9 mouse cellular contexts compared by ENCODE assay signal in genomic region chr4:47577490-47577889, GRCm38 (mm10).
DNase-seq lines count a peak whose midpoint lies in the region; ATAC-seq and TF ChIP-seq lines count a peak whose summit lies in the region.
"Had no signal": no experiment of that assay in that cellular context is flagged by ENCODE, and none has a peak within 500 bp of the region (broad histone marks: within the 10 kb centered on the region; RNA-seq: fewer than 3 reads in every experiment).

No protein-coding gene starts in this region.

- H3K9me3 ChIP-seq in kidney, embryonic 16.5 days (ENCODE audit: low read length), result no peaks in the 10 kb centered on the region
- H3K9me3 ChIP-seq: liver, embryonic 13.5 days had no signal

- no peak overlapping the region for H3K4me3 ChIP-seq in kidney, embryonic 16.5 days (ENCODE audit: low read length)
- H3K4me3 ChIP-seq in C2C12 (ENCODE audit: insufficient read depth, poor library complexity, severe bottlenecking), result no peak overlapping the region
- H3K4me3 ChIP-seq: liver, embryonic 13.5 days had no signal

- 90% methylated on average over 3 of the region's 3 CpGs for WGBS in kidney, embryonic 16.5 days

- no peaks in the 10 kb centered on the region for H3K79me3 ChIP-seq in C2C12 (ENCODE audit: low read depth)

- no peak overlapping the region for H3K27ac ChIP-seq in kidney, embryonic 16.5 days (ENCODE audit: low read length)
- H3K27ac ChIP-seq: liver, embryonic 13.5 days had no signal

- no peak overlapping the region for H3K9ac ChIP-seq in kidney, embryonic 16.5 days (replicated peaks; ENCODE audit: low read length)
- H3K9ac ChIP-seq: liver, embryonic 13.5 days had no signal

- peak; percentile 17 for TF ChIP-seq CTCF in C2C12 (IDR thresholded peaks at IDR 0.05; ENCODE audit: control insufficient read depth, insufficient read depth, insufficient read length)

- no peaks in the 10 kb centered on the region for H3K36me3 ChIP-seq in kidney, embryonic 16.5 days (ENCODE audit: insufficient read depth, low read length)
- H3K36me3 ChIP-seq in C2C12 (ENCODE audit: control insufficient read depth, insufficient read depth), result no peaks in the 10 kb centered on the region
- H3K36me3 ChIP-seq: liver, embryonic 13.5 days had no signal

- no peak overlapping the region for H3ac ChIP-seq in C2C12 (ENCODE audit: control insufficient read depth, insufficient read length, low read depth)

- H3K4me2 ChIP-seq in kidney, embryonic 16.5 days (replicated peaks; ENCODE audit: low read depth, low read length), result no peak overlapping the region
- H3K4me2 ChIP-seq: liver, embryonic 13.5 days had no signal

- no peak for ATAC-seq in kidney, embryonic 16.5 days (ENCODE audit: low FRiP score, low TSS enrichment)
- ATAC-seq in monocyte, adult 5-6 weeks (replicated peaks; ENCODE audit: insufficient number of reproducible peaks, low FRiP score, low TSS enrichment, poor library complexity, severe bottlenecking), result no peak
- no peak for ATAC-seq in activated CD4-positive, CD25-positive, alpha-beta regulatory T cell, adult 4 months

- no peaks in the 10 kb centered on the region for H3K79me2 ChIP-seq in C2C12 (ENCODE audit: control insufficient read depth, insufficient read depth)

- peak; percentile 16 for DNase-seq in kidney, adult 9 months
- peak; percentile 17 for DNase-seq in adrenal gland, adult 8-10 months
- DNase-seq in gastrocnemius, postnatal 14 days, result peak; percentile 16
- peak; percentile 43 for DNase-seq in retina, embryonic 14.5 days (ENCODE audit: low spot score)
- DNase-seq: liver, embryonic 13.5 days had no signal

- intact Hi-C loops in gastrocnemius, postnatal 14 days (cut with DNase I; ENCODE audit: low total_unique reads), result no loop called here

- no peaks in the 10 kb centered on the region for H3K4me1 ChIP-seq in kidney, embryonic 16.5 days (ENCODE audit: insufficient read depth, low read length)
- H3K4me1 ChIP-seq: liver, embryonic 13.5 days had no signal

- no peaks in the 10 kb centered on the region for H3K27me3 ChIP-seq in kidney, embryonic 16.5 days (ENCODE audit: insufficient read depth, low read length)
- peaks cover 5% of the 10 kb centered on the region for H3K27me3 ChIP-seq in C2C12 (ENCODE audit: control insufficient read depth, insufficient read depth, insufficient read length)
- H3K27me3 ChIP-seq: liver, embryonic 13.5 days had no signal

TF ChIP-seq in C2C12, 6 proteins besides CTCF, POLR2A, EP300 and RAD21:
- TF ChIP-seq CEBPB (IDR thresholded peaks at IDR 0.05; ENCODE audit: low read depth) (no peak), FOSL1 (IDR thresholded peaks at IDR 0.05; ENCODE audit: insufficient read depth, low read length, poor library complexity, severe bottlenecking) (no peak), MAX (IDR thresholded peaks at IDR 0.05) (no peak), MYOD1 (IDR thresholded peaks at IDR 0.05; ENCODE audit: control insufficient read depth, insufficient read length, low read depth) (no peak), USF1 (IDR thresholded peaks at IDR 0.05; ENCODE audit: low read depth) (no peak), MYOG (IDR thresholded peaks at IDR 0.05; ENCODE audit: control insufficient read depth, extremely low read depth, insufficient read length) (no peak)
TF ChIP-seq in C2C12: peak in this region for 0.
